Mouse (Mus musculus) liver, embryonic 15.5 days (tissue): Measurements from ENCODE around the gene Acsm3. TPM values are rescaled to one million over a fixed set of nuclear protein-coding genes. Genes with fewer than 3 reads are reported as not detected.
A peak's percentile ranks its signal among the peaks of the same experiment; 100 is the strongest.

Experiments
- ATAC-seq: fragments of 200-750 bp; cut with Nextera tagmentation; 2 replicates; pipeline ENCODE4 v1.8.0; 2017; ENCODE audit warnings: moderate number of reproducible peaks, mild to moderate bottlenecking, moderate library complexity; ENCODE audit not compliant: insufficient read depth
- H3K27ac ChIP-seq: fragments of 300-500 bp; sonication (generic); replicated peaks from 2 replicates; pipeline ENCODE4 v1.5.1; 2015; ENCODE audit warnings: mild to moderate bottlenecking, inconsistent platforms
- H3K27me3 ChIP-seq: fragments of 300-500 bp; sonication (generic); 2 replicates; pipeline ENCODE4 v1.6.1; 2015; ENCODE audit warnings: mild to moderate bottlenecking, inconsistent platforms
- H3K36me3 ChIP-seq: fragments of 300-500 bp; sonication (generic); replicated peaks from 2 replicates; pipeline ENCODE4 v1.6.1; 2015; ENCODE audit warnings: moderate library complexity, mild to moderate bottlenecking, inconsistent platforms
- H3K4me1 ChIP-seq: fragments of 300-500 bp; sonication (generic); replicated peaks from 2 replicates; pipeline ENCODE4 v1.6.1; 2015; ENCODE audit warnings: inconsistent platforms
- H3K4me2 ChIP-seq: fragments of 300-500 bp; sonication (generic); 2 replicates; pipeline ENCODE4 v1.6.1; 2015; ENCODE audit warnings: moderate library complexity, mild to moderate bottlenecking, inconsistent platforms
- H3K4me3 ChIP-seq: fragments of 300-500 bp; sonication (generic); replicated peaks from 2 replicates; pipeline ENCODE4 v1.5.1; 2015; ENCODE audit warnings: mild to moderate bottlenecking, inconsistent platforms
- H3K9ac ChIP-seq: fragments of 300-500 bp; sonication (generic); 2 replicates; pipeline ENCODE4 v1.6.1; 2015; ENCODE audit warnings: moderate library complexity, mild to moderate bottlenecking, inconsistent platforms
- H3K9me3 ChIP-seq: fragments of 300-500 bp; sonication (generic); replicated peaks from 2 replicates; pipeline ENCODE4 v1.6.1; 2016; ENCODE audit warnings: inconsistent platforms
- WGBS: fragments of 180-500 bp; shearing (Covaris S2); methylation state at CpG from one replicate; pipeline ENCODE4 v1.1.7; 2015; ENCODE audit warnings: mixed read lengths; ENCODE audit not compliant: insufficient replicate concordance; 5-methylcytosine and 5-hydroxymethylcytosine counted together
- polyA plus RNA-seq: library from polyadenylated mRNA; unstranded; fragments of >200 nt; fragmentation: Nextera tagmentation; extraction: Ambion mirVana; gene quantifications from 2 replicates; pipeline ENCODE4 v1.2.1, GENCODE M21; 2015

The Acsm3 gene
- polyA plus RNA-seq, 1 experiment from 2014 or later = 3.2 TPM

GRCm38 (mm10) chr7:119795311-119795710 lies 34.6 kb downstream of the Acsm3 start:
- Histone ChIP-seq H3K9me3 (no peaks in the 10 kb centered on the region), H3K4me1 (peaks cover 20% of the 10 kb centered on the region), H3K27ac (peak overlapping the region; percentile 33; the same call in 1 of the 2 replicates), H3K36me3 (peaks cover 15% of the 10 kb centered on the region), H3K9ac (peak overlapping the region; percentile 32), H3K4me2 (peak overlapping the region; percentile 63), H3K4me3 (peak overlapping the region; percentile 48), H3K27me3 (no peaks in the 10 kb centered on the region)
- peak; percentile 27; the same call in 1 of the 2 replicates for ATAC-seq

DNA sequence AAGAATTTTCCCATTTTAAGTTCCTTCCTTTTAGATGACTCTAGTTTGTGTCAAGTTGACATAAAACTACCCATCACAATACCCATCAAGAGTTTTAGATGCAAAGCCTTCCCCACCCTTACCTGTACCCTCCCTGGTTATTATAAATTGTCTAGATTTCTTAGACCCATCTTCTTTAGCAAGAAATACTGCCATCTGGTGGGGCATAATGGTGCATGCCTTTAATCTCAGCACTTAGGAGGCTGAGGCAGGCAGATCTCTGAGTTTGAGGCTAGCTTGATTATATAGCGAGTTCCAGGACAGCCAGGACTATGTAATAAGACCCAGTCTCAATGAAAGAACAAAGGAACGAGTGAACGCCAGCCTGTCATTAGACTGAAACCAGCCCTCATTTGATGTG lies 39.8 kb downstream of the Acsm3 start:
- no peaks in the 10 kb centered on the region for H3K9me3 ChIP-seq
- no peak for ATAC-seq
- no peak overlapping the region for H3K4me2 ChIP-seq
- H3K4me1 ChIP-seq = no peaks in the 10 kb centered on the region
- no peak overlapping the region for H3K27ac ChIP-seq
- H3K27me3 ChIP-seq = no peaks in the 10 kb centered on the region
- H3K4me3 ChIP-seq = no peak overlapping the region
- peaks cover 7% of the 10 kb centered on the region for H3K36me3 ChIP-seq
- 79% methylated on average over 3 of the region's 3 CpGs for WGBS
- no peak overlapping the region for H3K9ac ChIP-seq

GRCm38 (mm10) chr7:119800991-119801390 lies 40.3 kb downstream of the Acsm3 start:
- 67% methylated on average over 3 of the region's 3 CpGs for WGBS
- Histone ChIP-seq H3K27ac (no peak overlapping the region), H3K9me3 (no peaks in the 10 kb centered on the region), H3K4me2 (no peak overlapping the region), H3K4me1 (no peaks in the 10 kb centered on the region), H3K4me3 (no peak overlapping the region), H3K27me3 (no peaks in the 10 kb centered on the region), H3K36me3 (peaks cover 7% of the 10 kb centered on the region), H3K9ac (no peak overlapping the region)
- ATAC-seq = no peak

- H3K36me3 ChIP-seq = peaks cover 38% of the 10 kb centered on the region
- H3K4me3 ChIP-seq = no peak overlapping the region
- no peaks in the 10 kb centered on the region for H3K27me3 ChIP-seq
- WGBS = 78% methylated on average over 5 of the region's 5 CpGs
- no peaks in the 10 kb centered on the region for H3K4me1 ChIP-seq
- H3K27ac ChIP-seq = no peak overlapping the region
- no peaks in the 10 kb centered on the region for H3K9me3 ChIP-seq
- no peak for ATAC-seq
- no peak overlapping the region for H3K9ac ChIP-seq
- H3K4me2 ChIP-seq = no peak overlapping the region
These were observed 46.7 kb downstream of the Acsm3 start for GRCm38 (mm10) chr7:119807396-119807795.

DNA sequence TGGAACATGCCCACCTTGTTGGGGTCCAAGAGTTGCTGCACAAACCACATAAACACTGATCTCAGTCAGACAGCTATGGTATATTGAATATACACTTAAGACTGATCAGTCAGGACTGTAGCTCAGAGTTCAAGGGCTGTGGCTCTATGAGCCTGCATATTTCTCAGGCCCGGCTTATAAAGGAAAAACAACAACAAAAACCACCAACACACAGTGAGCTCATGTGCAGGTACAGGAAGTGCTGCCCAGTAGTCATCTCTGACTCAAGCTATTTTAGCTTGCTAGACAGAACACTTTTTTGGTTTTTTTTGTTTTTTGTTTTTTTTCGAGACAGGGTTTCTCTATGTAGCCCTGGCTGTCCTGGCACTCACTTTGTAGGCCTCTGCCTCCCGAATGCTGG lies 48.0 kb downstream of the Acsm3 start:
- Histone ChIP-seq H3K9ac (no peak overlapping the region), H3K27me3 (no peaks in the 10 kb centered on the region), H3K9me3 (no peaks in the 10 kb centered on the region), H3K4me2 (no peak overlapping the region), H3K27ac (no peak overlapping the region), H3K4me3 (no peak overlapping the region), H3K4me1 (no peaks in the 10 kb centered on the region), H3K36me3 (peaks cover 38% of the 10 kb centered on the region)
- 74% methylated on average over 3 of the region's 3 CpGs for WGBS
- ATAC-seq = no peak

GRCm38 (mm10) chr7:119835371-119835770 lies 74.6 kb downstream of the Acsm3 start:
- ATAC-seq = no peak
- WGBS = 83% methylated on average over 1 of the region's 1 CpGs
- Histone ChIP-seq H3K36me3 (peaks cover 10% of the 10 kb centered on the region; the same call in 1 of the 2 replicates), H3K27ac (no peak overlapping the region), H3K9ac (no peak overlapping the region), H3K4me2 (no peak overlapping the region), H3K4me1 (no peaks in the 10 kb centered on the region), H3K4me3 (no peak overlapping the region), H3K27me3 (no peaks in the 10 kb centered on the region), H3K9me3 (no peaks in the 10 kb centered on the region)

DNA sequence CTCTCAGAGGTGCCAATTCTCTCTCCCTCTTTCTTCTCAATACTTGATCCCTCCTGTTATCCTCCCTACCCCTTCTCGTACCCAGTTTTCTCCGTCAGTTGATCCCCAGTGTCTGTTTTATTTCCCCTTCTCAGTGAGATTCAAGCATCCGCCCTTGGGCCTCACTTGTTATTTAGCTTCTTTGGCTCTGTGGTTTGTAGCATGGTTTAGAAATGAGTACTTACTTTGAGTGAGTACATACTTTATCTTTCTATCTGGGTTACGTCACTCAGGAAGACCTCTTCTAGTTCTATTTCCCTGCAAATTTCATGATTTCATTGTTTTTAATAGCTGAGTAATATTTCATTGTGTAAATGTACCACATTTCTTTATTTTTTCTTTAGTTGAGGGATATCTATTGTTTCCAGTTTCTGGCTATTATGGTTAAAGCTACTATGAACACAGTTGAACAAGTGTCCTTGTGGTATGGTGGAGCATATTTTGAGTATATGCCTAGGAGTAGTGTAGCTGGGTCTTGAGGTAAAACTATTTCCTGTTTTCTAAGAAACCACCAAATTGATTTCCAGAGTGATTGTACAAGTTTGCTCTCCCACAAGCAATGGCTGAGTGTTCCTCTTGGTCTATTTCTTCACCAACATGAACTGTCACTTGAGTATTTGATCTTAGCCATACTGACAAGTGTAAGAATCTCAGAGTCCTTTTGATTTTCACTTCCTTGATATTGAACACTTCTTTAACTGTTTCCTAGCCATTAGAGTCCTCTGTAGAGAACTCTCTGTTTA lies 75.5 kb downstream of the Acsm3 start:
- peaks cover 10% of the 10 kb centered on the region; the same call in 1 of the 2 replicates for H3K36me3 ChIP-seq
- H3K4me3 ChIP-seq = no peak overlapping the region
- WGBS = 68% methylated on average over 4 of the region's 4 CpGs
- H3K9ac ChIP-seq = no peak overlapping the region
- no peak overlapping the region for H3K4me2 ChIP-seq
- H3K4me1 ChIP-seq = no peaks in the 10 kb centered on the region
- ATAC-seq = no peak
- no peaks in the 10 kb centered on the region for H3K9me3 ChIP-seq
- no peaks in the 10 kb centered on the region for H3K27me3 ChIP-seq
- H3K27ac ChIP-seq = no peak overlapping the region

Other genes starting within 250 kb of the Acsm3 start
- 0.21 and 0.23 TPM in 2 replicates for gene Acsm5, start 241.5 kb upstream of the Acsm3 start, polyA plus RNA-seq
- gene Pdilt, start 237.4 kb upstream of the Acsm3 start, polyA plus RNA-seq = not detected in 2 replicates
- gene Acsm2, start 206.6 kb upstream of the Acsm3 start, polyA plus RNA-seq = not detected in 2 replicates
- gene Acsm1, start 153.9 kb upstream of the Acsm3 start, polyA plus RNA-seq = 13.9 and 17.2 TPM in 2 replicates
- gene Acsm4, start 70.9 kb upstream of the Acsm3 start, polyA plus RNA-seq = not detected in 2 replicates
- gene Thumpd1, start 40.1 kb upstream of the Acsm3 start, polyA plus RNA-seq = 23.7 and 24.0 TPM in 2 replicates
- gene Rexo5, start 33.1 kb downstream of the Acsm3 start, polyA plus RNA-seq = 10.8 and 11.6 TPM in 2 replicates
- 10.4 and 10.8 TPM in 2 replicates for gene Eri2, start 33.1 kb downstream of the Acsm3 start, polyA plus RNA-seq
- 2.4 and 3.0 TPM in 2 replicates for gene Lyrm1, start 134.9 kb downstream of the Acsm3 start, polyA plus RNA-seq
- gene Dcun1d3, start 135.4 kb downstream of the Acsm3 start, polyA plus RNA-seq = 1.6 and 2.1 TPM in 2 replicates